Mouse (Mus musculus) heart, embryonic 11.5 days (tissue): Measurements from ENCODE around the gene Rapgef4. TPM values are rescaled to one million over a fixed set of nuclear protein-coding genes. Genes with fewer than 3 reads are reported as not detected.

ENCODE experiments used
- ATAC-seq: fragments of 200-750 bp; cut with Nextera tagmentation; replicated peaks from 2 replicates; pipeline ENCODE4 v1.8.0; 2017; ENCODE audit warnings: moderate library complexity; ENCODE audit not compliant: insufficient number of reproducible peaks, low FRiP score, low TSS enrichment
- H3K27ac ChIP-seq: fragments of 300-500 bp; sonication (generic); 2 replicates; pipeline ENCODE4 v1.5.1; 2014; ENCODE audit warnings: mild to moderate bottlenecking, low read depth, low read length
- H3K27me3 ChIP-seq: fragments of 300-500 bp; sonication (generic); 2 replicates; pipeline ENCODE4 v1.6.1; 2014; ENCODE audit warnings: mild to moderate bottlenecking, low read length, mixed read lengths; ENCODE audit not compliant: control insufficient read depth, insufficient read depth
- H3K36me3 ChIP-seq: fragments of 300-500 bp; sonication (generic); 2 replicates; pipeline ENCODE4 v1.6.1; 2014; ENCODE audit warnings: mild to moderate bottlenecking, low read length, moderate library complexity, mixed read lengths; ENCODE audit not compliant: control insufficient read depth, insufficient read depth
- H3K4me1 ChIP-seq: fragments of 300-500 bp; sonication (generic); 2 replicates; pipeline ENCODE4 v1.6.1; 2014; ENCODE audit warnings: low read length; ENCODE audit not compliant: control insufficient read depth, insufficient read depth
- H3K4me2 ChIP-seq: fragments of 300-500 bp; sonication (generic); 2 replicates; pipeline ENCODE4 v1.6.1; 2014; ENCODE audit warnings: mild to moderate bottlenecking, moderate library complexity
- H3K4me3 ChIP-seq: fragments of 300-500 bp; sonication (generic); 2 replicates; pipeline ENCODE4 v1.5.1; 2014; ENCODE audit warnings: low read depth, low read length
- H3K9ac ChIP-seq: fragments of 300-500 bp; sonication (generic); 2 replicates; pipeline ENCODE4 v1.6.1; 2014; ENCODE audit warnings: mild to moderate bottlenecking, low read depth, low read length, moderate library complexity
- H3K9me3 ChIP-seq: fragments of 300-500 bp; sonication (generic); replicated peaks from 2 replicates; pipeline ENCODE4 v1.6.1; 2016; ENCODE audit warnings: low read length; ENCODE audit not compliant: control insufficient read depth
- WGBS: fragments of 180-500 bp; shearing (Covaris S2); extraction: QIAGEN DNeasy Blood & Tissue Kit; methylation state at CpG from one replicate; pipeline ENCODE4 v1.1.7; 2014; ENCODE audit not compliant: insufficient replicate concordance; 5-methylcytosine and 5-hydroxymethylcytosine counted together
- polyA plus RNA-seq: library from polyadenylated mRNA; unstranded; fragments of >200 nt; fragmentation: Nextera tagmentation; extraction: Ambion mirVana; gene quantifications from 2 replicates; pipeline ENCODE4 v1.2.1, GENCODE M21; 2014

Gene Rapgef4
- polyA plus RNA-seq = 2.6 and 4.0 TPM in 2 replicates

- no peaks in the 10 kb centered on the region for H3K36me3 ChIP-seq
- H3K9me3 ChIP-seq = no peaks in the 10 kb centered on the region
- ATAC-seq = no peak
- H3K27me3 ChIP-seq = peaks cover 18% of the 10 kb centered on the region
- peak within 1 kb of the TSS; percentile 63 for H3K4me3 ChIP-seq
- H3K9ac ChIP-seq = peak within 1 kb of the TSS; percentile 64; the same call in 1 of the 2 replicates
- 2% methylated on average over 45 of the region's 52 CpGs for WGBS
- H3K4me1 ChIP-seq = no peaks in the 10 kb centered on the region
- no peak within 1 kb of the TSS for H3K27ac ChIP-seq
- peak within 1 kb of the TSS; percentile 99 for H3K4me2 ChIP-seq
These were observed at the start of gene Rapgef4 for GRCm38 (mm10) chr2:71980771-71981342. Rapgef4 (plus strand) TSS chr2:71981240.

GRCm38 (mm10) chr2:71934046-71934445, 47.0 kb upstream of the Rapgef4 start:
- WGBS = 87% methylated on average over 8 of the region's 8 CpGs
- no peak overlapping the region for H3K4me2 ChIP-seq
- H3K27me3 ChIP-seq = no peaks in the 10 kb centered on the region
- no peaks in the 10 kb centered on the region for H3K36me3 ChIP-seq
- H3K27ac ChIP-seq = no peak overlapping the region
- H3K9me3 ChIP-seq = no peaks in the 10 kb centered on the region
- peaks cover 3% of the 10 kb centered on the region; the same call in 1 of the 2 replicates for H3K4me1 ChIP-seq
- no peak overlapping the region for H3K4me3 ChIP-seq
- H3K9ac ChIP-seq = no peak overlapping the region
- ATAC-seq = no peak

GRCm38 (mm10) chr2:71936711-71937110, 44.3 kb upstream of the Rapgef4 start:
- H3K9ac ChIP-seq = no peak overlapping the region
- H3K4me2 ChIP-seq = no peak overlapping the region
- no peaks in the 10 kb centered on the region for H3K36me3 ChIP-seq
- no peaks in the 10 kb centered on the region for H3K27me3 ChIP-seq
- no peak overlapping the region for H3K4me3 ChIP-seq
- no peaks in the 10 kb centered on the region for H3K9me3 ChIP-seq
- ATAC-seq = no peak
- H3K4me1 ChIP-seq = peaks cover 3% of the 10 kb centered on the region; the same call in 1 of the 2 replicates
- 78% methylated on average over 1 of the region's 1 CpGs for WGBS
- no peak overlapping the region for H3K27ac ChIP-seq

- Histone ChIP-seq H3K4me3 (no peak overlapping the region), H3K27me3 (no peaks in the 10 kb centered on the region), H3K4me1 (peaks cover 3% of the 10 kb centered on the region; the same call in 1 of the 2 replicates), H3K9me3 (no peaks in the 10 kb centered on the region), H3K4me2 (no peak overlapping the region), H3K27ac (no peak overlapping the region), H3K9ac (no peak overlapping the region), H3K36me3 (no peaks in the 10 kb centered on the region)
- 93% methylated on average over 3 of the region's 3 CpGs for WGBS
- no peak for ATAC-seq
These were observed 43.3 kb upstream of the Rapgef4 start for GRCm38 (mm10) chr2:71937649-71938308.

- Histone ChIP-seq H3K9ac (no peak overlapping the region), H3K9me3 (no peaks in the 10 kb centered on the region), H3K27ac (peak overlapping the region; percentile 62), H3K4me1 (peaks cover 3% of the 10 kb centered on the region; the same call in 1 of the 2 replicates), H3K4me2 (0 out of 2 replicates have a peak overlapping the region, but pooled peaks have one; percentile 0), H3K4me3 (no peak overlapping the region), H3K27me3 (no peaks in the 10 kb centered on the region), H3K36me3 (no peaks in the 10 kb centered on the region)
- WGBS = 43% methylated on average over 6 of the region's 6 CpGs
- ATAC-seq = no peak
These were observed 42.2 kb upstream of the Rapgef4 start for GRCm38 (mm10) chr2:71938716-71939393.

- Histone ChIP-seq H3K27ac (no peak overlapping the region), H3K9me3 (no peaks in the 10 kb centered on the region), H3K4me2 (no peak overlapping the region), H3K36me3 (no peaks in the 10 kb centered on the region), H3K4me1 (peaks cover 3% of the 10 kb centered on the region; the same call in 1 of the 2 replicates), H3K9ac (no peak overlapping the region), H3K4me3 (no peak overlapping the region), H3K27me3 (no peaks in the 10 kb centered on the region)
- ATAC-seq = no peak
- 78% methylated on average over 3 of the region's 3 CpGs for WGBS
These were observed 39.9 kb upstream of the Rapgef4 start for GRCm38 (mm10) chr2:71941005-71941720.

- H3K4me3 ChIP-seq = no peak overlapping the region
- ATAC-seq = no peak
- no peaks in the 10 kb centered on the region for H3K27me3 ChIP-seq
- H3K27ac ChIP-seq = no peak overlapping the region
- WGBS = 91% methylated on average over 5 of the region's 5 CpGs
- no peaks in the 10 kb centered on the region for H3K9me3 ChIP-seq
- no peaks in the 10 kb centered on the region for H3K36me3 ChIP-seq
- H3K4me1 ChIP-seq = peaks cover 3% of the 10 kb centered on the region; the same call in 1 of the 2 replicates
- no peak overlapping the region for H3K9ac ChIP-seq
- H3K4me2 ChIP-seq = no peak overlapping the region
These were observed 39.3 kb upstream of the Rapgef4 start for GRCm38 (mm10) chr2:71941721-71942087.

GRCm38 (mm10) chr2:71951212-71951611, 29.8 kb upstream of the Rapgef4 start:
- no peak overlapping the region for H3K4me3 ChIP-seq
- 81% methylated on average over 4 of the region's 4 CpGs for WGBS

More at GRCm38 (mm10) chr2:71951212-71951611, 29.8 kb upstream of the Rapgef4 start:
- no peak for ATAC-seq
- Histone ChIP-seq H3K27me3 (no peaks in the 10 kb centered on the region), H3K36me3 (no peaks in the 10 kb centered on the region), H3K9me3 (no peaks in the 10 kb centered on the region), H3K9ac (no peak overlapping the region), H3K4me2 (no peak overlapping the region), H3K27ac (no peak overlapping the region), H3K4me1 (no peaks in the 10 kb centered on the region)
